Mouse (Mus musculus): ENCODE data around the gene Mrgprb5.

- no peak for TF ChIP-seq POLR2A (IDR thresholded peaks at IDR 0.05; ENCODE audit: insufficient read depth, low read depth, low read length)
- no peak for TF ChIP-seq CTCF (IDR thresholded peaks at IDR 0.05; ENCODE audit: insufficient read depth, low read depth, low read length)
Observed at GRCm38 (mm10) chr7:48138248-48138702, 30.5 kb downstream of the Mrgprb5 start.

Measured in olfactory bulb, adult 2 months (tissue).